Mouse (Mus musculus): ENCODE data around the gene Camta1. TPM values are rescaled to one million over a fixed set of nuclear protein-coding genes. Genes with fewer than 3 reads are reported as not detected.

Gene Camta1
- total RNA-seq, 1 experiment from 2014 or later = 34.9 TPM

DNA sequence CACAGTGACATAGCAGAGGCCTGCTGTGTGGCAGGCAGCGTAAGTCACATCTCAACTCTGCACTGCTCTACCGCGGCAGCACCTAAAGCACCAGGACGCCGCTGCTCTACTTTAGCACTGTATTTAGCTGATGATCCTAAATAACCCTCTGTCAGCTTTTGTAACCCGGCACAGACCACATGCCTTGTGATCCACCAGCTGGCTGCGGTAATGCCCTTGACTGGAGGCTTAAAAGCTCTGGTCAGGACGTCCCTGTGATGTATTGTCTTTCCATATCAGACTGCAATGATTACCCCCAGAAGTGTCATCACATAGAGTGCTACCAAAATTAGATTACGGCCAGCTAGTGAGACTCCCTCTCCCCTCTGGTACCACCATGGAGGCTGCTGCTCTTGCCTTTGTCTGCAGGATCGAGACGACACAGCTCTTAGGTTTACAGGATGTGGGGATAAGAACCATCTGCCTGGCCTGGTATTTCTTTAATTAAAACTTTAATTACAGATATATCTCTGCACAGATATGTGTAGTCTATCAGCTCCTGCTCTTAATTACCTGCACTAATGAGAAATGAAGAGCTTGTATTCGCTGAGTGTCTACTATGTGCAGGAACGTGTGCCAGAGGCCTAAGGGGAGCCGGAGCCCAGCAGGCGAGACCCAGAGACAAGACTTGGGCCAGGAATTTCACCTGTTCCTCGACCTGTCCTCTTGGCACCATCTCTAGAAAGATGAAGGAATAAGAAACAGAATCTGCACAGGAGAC, 74.5 kb downstream of the Camta1 start:
- ATAC-seq (replicated peaks; ENCODE audit: low read depth, poor library complexity, severe bottlenecking) = no peak

DNA sequence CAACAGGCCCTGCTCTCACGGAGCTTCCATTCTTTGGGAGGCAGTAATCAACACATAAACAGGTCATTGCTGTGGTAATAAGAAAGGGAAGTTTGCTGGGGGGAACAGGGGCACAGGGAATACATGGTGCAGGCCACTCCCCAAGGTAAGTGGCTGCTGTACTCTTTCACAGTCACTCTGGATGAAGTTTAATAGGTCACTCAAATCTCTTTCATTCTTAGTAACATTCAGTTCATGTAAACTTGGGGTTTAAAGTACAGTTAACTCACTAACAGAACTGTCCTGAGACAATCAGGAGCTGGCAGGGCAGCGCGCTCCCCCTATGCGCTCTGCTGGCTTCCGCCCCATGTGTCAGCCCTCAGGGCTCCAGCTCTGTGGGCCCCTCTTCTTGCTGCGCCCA, 81.2 kb downstream of the Camta1 start:
- no peak for ATAC-seq (replicated peaks; ENCODE audit: low read depth, poor library complexity, severe bottlenecking)

GRCm38 (mm10) chr4:151779962-151780459, 81.7 kb downstream of the Camta1 start:
- no peak for ATAC-seq (replicated peaks; ENCODE audit: low read depth, poor library complexity, severe bottlenecking)

DNA sequence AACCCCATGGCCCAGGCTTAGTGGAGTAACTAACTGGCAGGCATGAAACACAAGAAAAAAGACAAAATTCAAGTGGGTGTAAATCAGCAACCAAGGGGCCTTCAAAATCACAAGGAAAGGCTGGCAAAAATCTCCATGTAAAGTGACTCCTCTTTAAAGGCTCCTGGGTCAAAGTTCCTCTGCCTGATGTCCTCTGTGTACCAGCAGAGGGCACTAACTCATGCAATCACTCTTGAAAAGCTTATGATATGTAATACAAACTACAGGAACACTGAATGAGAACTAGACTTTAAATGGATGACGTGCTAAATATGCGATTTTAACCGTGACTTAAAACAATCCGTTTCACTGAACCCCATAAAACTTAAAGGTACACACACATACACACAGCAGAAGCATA, 83.2 kb downstream of the Camta1 start:
- ATAC-seq (replicated peaks; ENCODE audit: low read depth, poor library complexity, severe bottlenecking) = peak; percentile 84

- ATAC-seq (replicated peaks; ENCODE audit: low read depth, poor library complexity, severe bottlenecking) = no peak
These were observed 84.2 kb downstream of the Camta1 start for GRCm38 (mm10) chr4:151777451-151777850.

- no peak for ATAC-seq (replicated peaks; ENCODE audit: low read depth, poor library complexity, severe bottlenecking)
These were observed 86.2 kb downstream of the Camta1 start for GRCm38 (mm10) chr4:151775441-151775840.

- ATAC-seq (replicated peaks; ENCODE audit: low read depth, poor library complexity, severe bottlenecking) = no peak
These were observed 88.0 kb downstream of the Camta1 start for GRCm38 (mm10) chr4:151773651-151774050.

DNA sequence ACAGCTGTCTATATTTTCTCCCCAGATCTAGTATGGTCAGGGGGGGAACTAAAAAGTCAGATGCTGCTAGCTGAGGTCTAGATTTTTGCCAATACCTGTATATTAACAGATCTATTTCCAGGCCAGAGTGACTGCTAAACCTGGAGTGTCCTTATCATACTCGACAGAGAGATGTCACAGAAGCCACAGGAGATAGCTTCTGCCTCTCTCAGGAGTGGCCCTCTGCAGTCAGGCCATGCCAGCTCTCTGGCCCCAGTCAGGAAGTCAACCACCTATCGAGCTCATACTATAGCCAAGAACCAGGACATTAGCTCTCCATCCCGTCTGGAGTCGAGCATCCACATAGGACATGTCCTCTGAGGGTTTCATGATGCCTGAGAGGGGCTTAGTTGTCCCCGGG, 88.7 kb downstream of the Camta1 start:
- ATAC-seq (replicated peaks; ENCODE audit: low read depth, poor library complexity, severe bottlenecking) = no peak

GRCm38 (mm10) chr4:151770697-151771096, 91.0 kb downstream of the Camta1 start:
- ATAC-seq (replicated peaks; ENCODE audit: low read depth, poor library complexity, severe bottlenecking) = no peak

DNA sequence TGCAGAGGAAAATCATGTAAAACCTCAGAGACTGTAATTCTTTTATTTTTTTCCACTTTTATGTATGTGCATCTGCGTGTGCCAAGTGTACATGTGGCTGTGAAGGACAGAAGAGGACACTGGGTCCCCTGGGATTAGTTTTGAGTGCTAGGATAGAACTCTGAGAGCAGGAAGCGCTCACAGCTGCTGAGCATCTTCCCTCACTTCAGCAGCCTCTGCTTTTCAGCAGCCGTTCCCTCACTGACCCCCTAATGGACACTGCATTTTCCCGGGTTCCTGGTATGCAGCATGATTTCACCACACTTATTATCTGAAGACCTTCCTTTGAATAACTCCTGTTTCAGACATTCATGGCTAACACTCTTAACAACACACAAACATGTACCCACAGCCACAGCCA, 93.9 kb downstream of the Camta1 start:
- no peak for ATAC-seq (replicated peaks; ENCODE audit: low read depth, poor library complexity, severe bottlenecking)

DNA sequence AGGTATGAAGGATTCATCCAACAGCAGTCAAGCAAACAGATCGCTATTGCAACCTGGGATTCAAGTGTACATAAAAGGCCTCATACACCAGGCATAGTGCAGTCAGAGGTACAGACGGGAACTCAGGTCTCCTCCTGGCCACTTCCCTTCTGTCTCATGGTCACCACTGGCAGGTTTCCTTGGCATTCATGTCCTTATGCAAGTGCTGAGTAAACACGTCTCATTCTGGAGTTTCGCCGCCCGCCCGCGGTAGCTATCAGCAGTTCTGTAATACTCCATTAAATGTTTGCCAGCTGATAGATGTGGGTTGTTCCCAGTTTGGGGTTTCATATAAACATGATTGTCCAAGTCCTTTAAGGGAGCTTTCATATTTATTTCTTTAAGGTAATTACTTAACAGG, 94.3 kb downstream of the Camta1 start:
- no peak for ATAC-seq (replicated peaks; ENCODE audit: low read depth, poor library complexity, severe bottlenecking)

- no peak for ATAC-seq (replicated peaks; ENCODE audit: low read depth, poor library complexity, severe bottlenecking)
These were observed 96.3 kb downstream of the Camta1 start for GRCm38 (mm10) chr4:151765376-151765775.

GRCm38 (mm10) chr4:151763928-151764327, 97.7 kb downstream of the Camta1 start:
- peak; percentile 65 for ATAC-seq (replicated peaks; ENCODE audit: low read depth, poor library complexity, severe bottlenecking)

GRCm38 (mm10) chr4:151759095-151759494, 102.6 kb downstream of the Camta1 start:
- ATAC-seq (replicated peaks; ENCODE audit: low read depth, poor library complexity, severe bottlenecking) = no peak

DNA sequence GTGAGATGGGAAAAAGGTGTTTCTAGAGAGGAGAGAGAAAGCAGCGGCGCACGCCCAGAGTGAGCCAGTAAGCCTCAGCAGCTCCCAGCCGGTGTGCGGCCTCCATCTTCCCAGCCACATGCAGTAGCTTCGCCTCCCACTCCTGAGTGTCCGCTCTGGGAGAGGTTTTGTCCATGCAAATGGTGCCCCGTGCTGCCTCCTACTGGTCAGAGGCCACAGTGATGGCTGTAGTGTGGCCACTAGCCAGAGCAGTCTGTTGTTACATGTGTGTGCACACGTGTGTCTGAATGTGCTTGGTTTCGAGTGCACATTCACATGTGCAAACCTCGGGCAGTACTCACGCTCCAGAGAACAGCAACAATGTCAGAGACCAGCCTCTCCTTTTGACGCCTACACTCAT, 103.3 kb downstream of the Camta1 start:
- no peak for ATAC-seq (replicated peaks; ENCODE audit: low read depth, poor library complexity, severe bottlenecking)

- ATAC-seq (replicated peaks; ENCODE audit: low read depth, poor library complexity, severe bottlenecking) = no peak
These were observed 104.4 kb downstream of the Camta1 start for GRCm38 (mm10) chr4:151757261-151757660.

GRCm38 (mm10) chr4:151756400-151756799, 105.3 kb downstream of the Camta1 start:
- ATAC-seq (replicated peaks; ENCODE audit: low read depth, poor library complexity, severe bottlenecking) = no peak

DNA sequence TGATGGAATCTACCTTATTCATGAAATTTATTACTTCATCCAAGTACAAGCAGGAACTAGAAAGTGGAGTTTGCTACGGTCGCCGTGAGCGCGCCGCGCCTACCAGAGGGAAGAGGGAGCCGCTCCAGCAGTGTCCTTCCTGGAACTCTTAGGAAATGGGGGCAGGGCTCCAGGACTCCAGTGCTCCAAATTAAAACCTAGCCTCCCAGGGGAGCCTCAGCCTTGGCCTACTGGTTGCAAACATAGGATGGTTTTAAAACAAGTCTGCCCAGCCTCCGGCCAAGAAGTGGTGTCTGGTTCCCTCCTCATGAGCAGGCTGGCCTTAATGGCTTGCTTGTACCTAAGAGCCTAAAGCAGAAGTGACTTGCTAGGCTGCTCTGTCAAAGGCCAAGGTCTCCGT, 108.4 kb downstream of the Camta1 start:
- ATAC-seq (replicated peaks; ENCODE audit: low read depth, poor library complexity, severe bottlenecking) = no peak

GRCm38 (mm10) chr4:151752551-151752950, 109.1 kb downstream of the Camta1 start:
- ATAC-seq (replicated peaks; ENCODE audit: low read depth, poor library complexity, severe bottlenecking) = no peak

DNA sequence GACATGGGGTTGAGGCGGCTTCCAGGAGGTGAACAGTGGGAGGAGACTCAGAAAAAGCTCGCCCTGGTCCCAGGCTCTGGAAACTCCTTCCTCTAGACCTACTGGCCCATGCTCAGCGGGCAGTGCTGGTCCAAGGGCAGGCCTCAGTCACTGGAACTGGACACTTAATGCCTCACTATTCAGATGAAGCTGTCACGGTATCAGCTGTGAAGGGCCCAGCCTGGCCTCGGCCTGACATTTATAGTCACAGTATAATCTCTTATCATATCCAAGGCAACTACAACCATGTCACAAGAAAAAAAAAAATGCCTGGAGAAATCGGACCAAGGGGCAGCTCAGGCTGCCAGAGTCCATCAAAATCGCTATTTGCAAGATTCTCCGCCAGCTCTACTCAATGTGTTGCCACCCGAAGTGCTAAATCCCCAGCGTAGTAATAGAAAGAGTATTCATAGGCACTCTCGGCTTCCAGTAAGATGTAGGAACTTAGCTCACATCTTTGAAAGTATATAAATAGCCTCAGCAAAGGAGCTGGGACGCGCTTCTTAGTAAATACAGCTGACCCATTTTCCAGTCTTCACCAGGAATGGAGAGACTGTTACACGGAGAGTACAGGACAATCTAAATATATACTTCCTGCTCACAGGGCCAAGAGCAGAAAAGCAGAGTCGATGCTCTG, 110.3 kb downstream of the Camta1 start:
- no peak for ATAC-seq (replicated peaks; ENCODE audit: low read depth, poor library complexity, severe bottlenecking)

- ATAC-seq (replicated peaks; ENCODE audit: low read depth, poor library complexity, severe bottlenecking) = peak; percentile 70
These were observed 114.0 kb downstream of the Camta1 start for GRCm38 (mm10) chr4:151747723-151748122.

All from common myeloid progenitor, adult 5-6 weeks (primary cell).